ENCODE assay signal across 18 mouse cellular contexts in the genomic region with DNA sequence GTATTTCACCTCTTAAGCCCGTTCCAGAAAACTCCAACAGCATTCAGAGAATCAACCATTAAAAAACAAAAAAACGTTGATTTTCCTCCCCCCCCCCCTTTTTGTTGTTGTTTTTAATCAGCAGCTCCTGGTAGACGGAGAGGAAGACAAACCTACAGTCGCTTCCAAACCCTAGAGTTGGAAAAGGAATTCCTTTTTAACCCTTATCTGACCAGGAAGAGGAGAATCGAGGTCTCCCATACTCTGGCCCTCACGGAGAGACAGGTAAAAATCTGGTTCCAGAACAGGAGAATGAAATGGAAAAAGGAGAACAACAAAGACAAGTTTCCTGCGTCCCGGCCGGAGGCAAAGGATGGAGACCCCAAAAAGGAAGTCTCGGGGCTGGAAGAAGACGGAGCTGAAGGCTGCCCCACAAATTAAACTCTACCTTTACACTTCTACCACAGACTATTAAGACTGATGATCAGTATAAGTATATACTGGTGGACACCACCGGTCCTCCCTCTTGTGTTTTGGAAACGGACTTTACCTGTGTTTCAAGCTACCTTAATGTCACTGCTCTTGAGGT. TPM values are rescaled to one million over a fixed set of nuclear protein-coding genes. Genes with fewer than 3 reads are reported as not detected.
DNase-seq lines count a peak whose midpoint lies in the region; ATAC-seq and TF ChIP-seq lines count a peak whose summit lies in the region.
"Had no signal": no experiment of that assay in that cellular context is flagged by ENCODE, and none has a peak within 500 bp of the region (broad histone marks: within the 10 kb centered on the region; RNA-seq: fewer than 3 reads in every experiment).

No protein-coding gene starts in this region.

- H3K4me1 ChIP-seq in heart, embryonic 11.5 days (ENCODE audit: control insufficient read depth, insufficient read depth, low read length) = peaks cover 3% of the 10 kb centered on the region
- H3K4me1 ChIP-seq in lung, embryonic 14.5 days (ENCODE audit: insufficient read depth) = no peaks in the 10 kb centered on the region
- peaks cover 24% of the 10 kb centered on the region for H3K4me1 ChIP-seq in limb, embryonic 12.5 days (replicated peaks)
- no peaks in the 10 kb centered on the region for H3K4me1 ChIP-seq in stomach, postnatal 0 days (replicated peaks; ENCODE audit: control insufficient read depth, insufficient read depth)

- WGBS in heart, embryonic 11.5 days (ENCODE audit: insufficient replicate concordance) = 2% methylated on average over 13 of the region's 13 CpGs
- 1% methylated on average over 13 of the region's 13 CpGs for WGBS in lung, embryonic 14.5 days
- under 1% methylated on average over 13 of the region's 13 CpGs for WGBS in limb, embryonic 12.5 days
- WGBS in stomach, postnatal 0 days = 7% methylated on average over 13 of the region's 13 CpGs

- no peak overlapping the region for H3K9ac ChIP-seq in heart, embryonic 11.5 days (ENCODE audit: low read depth, low read length)
- no peak overlapping the region for H3K9ac ChIP-seq in lung, embryonic 14.5 days
- peak overlapping the region; percentile 18; the same call in 1 of the 2 replicates for H3K9ac ChIP-seq in limb, embryonic 12.5 days (replicated peaks)
- no peak overlapping the region for H3K9ac ChIP-seq in stomach, postnatal 0 days (ENCODE audit: low read length)
- H3K9ac ChIP-seq: hindbrain, embryonic 15.5 days had no signal

- H3K4me3 ChIP-seq in heart, embryonic 11.5 days (ENCODE audit: low read depth, low read length) = no peak overlapping the region
- peak overlapping the region; percentile 42; the same call in 1 of the 2 replicates for H3K4me3 ChIP-seq in lung, embryonic 14.5 days (ENCODE audit: low read depth, low read length)
- H3K4me3 ChIP-seq in limb, embryonic 12.5 days (replicated peaks) = peak overlapping the region; percentile 66
- H3K4me3 ChIP-seq in stomach, postnatal 0 days (ENCODE audit: low read depth, low read length) = 0 out of 2 replicates have a peak overlapping the region, but pooled peaks have one; percentile 8

- no peaks in the 10 kb centered on the region for H3K9me3 ChIP-seq in heart, embryonic 11.5 days (replicated peaks; ENCODE audit: control insufficient read depth, low read length)
- H3K9me3 ChIP-seq in lung, embryonic 14.5 days (ENCODE audit: low read depth, low read length) = no peaks in the 10 kb centered on the region
- no peaks in the 10 kb centered on the region for H3K9me3 ChIP-seq in limb, embryonic 12.5 days
- no peaks in the 10 kb centered on the region for H3K9me3 ChIP-seq in stomach, postnatal 0 days (ENCODE audit: control insufficient read depth, low read length)
- H3K9me3 ChIP-seq: embryonic facial prominence, embryonic 12.5 days; hindbrain, embryonic 15.5 days had no signal

- ATAC-seq in heart, embryonic 11.5 days (replicated peaks; ENCODE audit: insufficient number of reproducible peaks, low FRiP score, low TSS enrichment) = no peak
- ATAC-seq in lung, embryonic 14.5 days (ENCODE audit: insufficient read depth) = no peak
- no peak for ATAC-seq in limb, embryonic 12.5 days (ENCODE audit: insufficient number of reproducible peaks, insufficient read depth, low FRiP score, low TSS enrichment, low read depth)
- ATAC-seq in stomach, postnatal 0 days (ENCODE audit: low FRiP score, low TSS enrichment) = no peak

- no peak for TF ChIP-seq CTCF in lung, embryonic 14.5 days (IDR thresholded peaks at IDR 0.05; ENCODE audit: low read depth)
- no peak for TF ChIP-seq CTCF in stomach, postnatal 0 days (IDR thresholded peaks at IDR 0.05; ENCODE audit: low read depth)

- H3K4me2 ChIP-seq in heart, embryonic 11.5 days = no peak overlapping the region
- no peak overlapping the region for H3K4me2 ChIP-seq in lung, embryonic 14.5 days
- peak overlapping the region; percentile 78 for H3K4me2 ChIP-seq in limb, embryonic 12.5 days
- no peak overlapping the region for H3K4me2 ChIP-seq in stomach, postnatal 0 days (replicated peaks; ENCODE audit: low read depth)

- H3K36me3 ChIP-seq in heart, embryonic 11.5 days (ENCODE audit: control insufficient read depth, insufficient read depth, low read length) = no peaks in the 10 kb centered on the region
- no peaks in the 10 kb centered on the region for H3K36me3 ChIP-seq in lung, embryonic 14.5 days (ENCODE audit: insufficient read depth)
- no peaks in the 10 kb centered on the region for H3K36me3 ChIP-seq in limb, embryonic 12.5 days
- no peaks in the 10 kb centered on the region for H3K36me3 ChIP-seq in stomach, postnatal 0 days (ENCODE audit: control insufficient read depth, insufficient read depth, low read length)
- H3K36me3 ChIP-seq: embryonic facial prominence, embryonic 12.5 days; G1E; hindbrain, embryonic 15.5 days had no signal

- DNase-seq in heart, adult 11 months = peak; percentile 61
- no peak for DNase-seq in lung, embryonic 14.5 days
- DNase-seq in lung, adult 18-20 months = no peak
- DNase-seq in stomach, postnatal 0 days (ENCODE audit: low spot score) = no peak
- no peak for DNase-seq in thymus, postnatal 14 days
- no peak for DNase-seq in retina, embryonic 14.5 days (ENCODE audit: low spot score)
- DNase-seq: cerebellum, postnatal 10 days; layer of hippocampus, adult 9-11 months; lung, postnatal 36 days had no signal

- H3K27ac ChIP-seq in heart, embryonic 11.5 days (ENCODE audit: low read depth, low read length) = no peak overlapping the region
- no peak overlapping the region for H3K27ac ChIP-seq in lung, embryonic 14.5 days (ENCODE audit: low read depth)
- H3K27ac ChIP-seq in limb, embryonic 12.5 days = no peak overlapping the region
- H3K27ac ChIP-seq in stomach, postnatal 0 days (replicated peaks) = no peak overlapping the region
- H3K27ac ChIP-seq: embryonic facial prominence, embryonic 12.5 days; hindbrain, embryonic 15.5 days had no signal

- TF ChIP-seq EP300 in stomach, postnatal 0 days (optimal IDR thresholded peaks at IDR 0.05) = no peak

- H3K27me3 ChIP-seq in heart, embryonic 11.5 days (ENCODE audit: control insufficient read depth, insufficient read depth, low read length) = peaks cover 92% of the 10 kb centered on the region
- peaks cover 95% of the 10 kb centered on the region for H3K27me3 ChIP-seq in lung, embryonic 14.5 days (ENCODE audit: insufficient read depth, low read length)
- H3K27me3 ChIP-seq in limb, embryonic 12.5 days = peaks cover 78% of the 10 kb centered on the region
- H3K27me3 ChIP-seq in stomach, postnatal 0 days (ENCODE audit: control insufficient read depth, insufficient read depth, low read length) = peaks cover 35% of the 10 kb centered on the region; the same call in 1 of the 2 replicates

RNA-seq across cellular contexts. Expression of a gene that starts 2.1 kb away (rescaled TPM):
- 0.27 and 0.30 TPM in 2 replicates for polyA plus RNA-seq in heart, embryonic 11.5 days (2014; fragmentation: Nextera tagmentation; extraction: Ambion mirVana)
- 0.27 and 0.29 TPM in 2 replicates for polyA plus RNA-seq in lung, embryonic 14.5 days (2014; fragmentation: Nextera tagmentation; extraction: Ambion mirVana)
- 7.5 and 7.8 TPM in 2 replicates for polyA plus RNA-seq in limb, embryonic 12.5 days (2016; fragmentation: Nextera tagmentation; extraction: Ambion mirVana)
- polyA plus RNA-seq in stomach, postnatal 0 days (2015; fragmentation: Nextera tagmentation; extraction: Ambion mirVana) = 1.3 TPM in 2 replicates
- polyA plus RNA-seq: G1E; midbrain, postnatal 0 days had no signal

RNA-seq across cellular contexts. Expression of a gene that starts 5.2 kb away (rescaled TPM):
- 2.0 and 3.1 TPM in 2 replicates for polyA plus RNA-seq in heart, embryonic 11.5 days (2014; fragmentation: Nextera tagmentation; extraction: Ambion mirVana)
- not detected in 2 replicates for polyA plus RNA-seq in lung, embryonic 14.5 days (2014; fragmentation: Nextera tagmentation; extraction: Ambion mirVana)
- 1.4 and 1.5 TPM in 2 replicates for polyA plus RNA-seq in limb, embryonic 12.5 days (2016; fragmentation: Nextera tagmentation; extraction: Ambion mirVana)
- 1.3 and 1.5 TPM in 2 replicates for polyA plus RNA-seq in stomach, postnatal 0 days (2015; fragmentation: Nextera tagmentation; extraction: Ambion mirVana)
- polyA plus RNA-seq: frontal cortex, adult 2 months; liver, adult 2 months; midbrain, postnatal 0 days; spleen, adult 2 months had no signal

RNA-seq across cellular contexts. Expression of a gene that starts 5.3 kb away (rescaled TPM):
- not detected in 2 replicates for polyA plus RNA-seq in heart, embryonic 11.5 days (2014; fragmentation: Nextera tagmentation; extraction: Ambion mirVana)
- not detected in 2 replicates for polyA plus RNA-seq in lung, embryonic 14.5 days (2014; fragmentation: Nextera tagmentation; extraction: Ambion mirVana)
- polyA plus RNA-seq in limb, embryonic 12.5 days (2016; fragmentation: Nextera tagmentation; extraction: Ambion mirVana) = 0.55 and 0.78 TPM in 2 replicates
- 0.08 and 0.19 TPM in 2 replicates for polyA plus RNA-seq in stomach, postnatal 0 days (2015; fragmentation: Nextera tagmentation; extraction: Ambion mirVana)
- polyA plus RNA-seq: frontal cortex, adult 2 months; midbrain, postnatal 0 days had no signal

RNA-seq across cellular contexts. Expression of a gene that starts 8.9 kb away (rescaled TPM):
- polyA plus RNA-seq in heart, embryonic 11.5 days (2014; fragmentation: Nextera tagmentation; extraction: Ambion mirVana) = 0.13 TPM in 1 of 2 replicates, not detected in the other
- polyA plus RNA-seq in lung, embryonic 14.5 days (2014; fragmentation: Nextera tagmentation; extraction: Ambion mirVana) = 0.13 TPM in 1 of 2 replicates, not detected in the other
- polyA plus RNA-seq in limb, embryonic 12.5 days (2016; fragmentation: Nextera tagmentation; extraction: Ambion mirVana) = 17.8 and 19.2 TPM in 2 replicates
- polyA plus RNA-seq in stomach, postnatal 0 days (2015; fragmentation: Nextera tagmentation; extraction: Ambion mirVana) = 0.31 and 0.34 TPM in 2 replicates
- polyA plus RNA-seq: G1E; hindbrain, embryonic 15.5 days; liver, adult 2 months; midbrain, postnatal 0 days had no signal

RNA-seq across cellular contexts. Expression of a gene that starts 14.8 kb away (rescaled TPM):
- 0.11 TPM in 1 of 2 replicates, not detected in the other for polyA plus RNA-seq in heart, embryonic 11.5 days (2014; fragmentation: Nextera tagmentation; extraction: Ambion mirVana)
- 0.14 TPM in 1 of 2 replicates, not detected in the other for polyA plus RNA-seq in lung, embryonic 14.5 days (2014; fragmentation: Nextera tagmentation; extraction: Ambion mirVana)
- 39.5 and 42.0 TPM in 2 replicates for polyA plus RNA-seq in limb, embryonic 12.5 days (2016; fragmentation: Nextera tagmentation; extraction: Ambion mirVana)
- 0.10 TPM in 1 of 2 replicates, not detected in the other for polyA plus RNA-seq in stomach, postnatal 0 days (2015; fragmentation: Nextera tagmentation; extraction: Ambion mirVana)
- polyA plus RNA-seq: embryonic facial prominence, embryonic 12.5 days; frontal cortex, adult 2 months; G1E; hindbrain, embryonic 15.5 days; liver, adult 2 months; midbrain, postnatal 0 days; spleen, adult 2 months had no signal
